Mouse (Mus musculus) left cerebral cortex, postnatal 10 days (tissue): Measurements from ENCODE around the gene Rock2. TPM values are rescaled to one million over a fixed set of nuclear protein-coding genes. Genes with fewer than 3 reads are reported as not detected.
"Not testable (repeated sequence)": the region's sequence is repeated elsewhere in the genome, so short reads cannot be mapped to it uniquely, and the experiment has no call there.

Source experiments
- DNase-seq, 2 experiments: peaks; one replicate each; pipeline ENCODE4 v3.0.0; 2021 to 2022; ENCODE audit warnings: low spot score in 2 of 2, mixed read lengths in 1 of 2; ENCODE audit errors: extremely low spot score in 1 of 2
- intact Hi-C: fragments of 180-260 bp; cut with DNase I; formaldehyde crosslinking; loops from one replicate; pipeline ENCODE4 v1.15.1; 2025
- total RNA-seq, 2 experiments: library from RNA; stranded (reverse); gene quantifications; 2 replicates each; pipeline ENCODE4 v1.2.3; 2021

Rock2 gene
- total RNA-seq, 2 experiments from 2014 or later: 67.8 to 71.2 TPM

DNA sequence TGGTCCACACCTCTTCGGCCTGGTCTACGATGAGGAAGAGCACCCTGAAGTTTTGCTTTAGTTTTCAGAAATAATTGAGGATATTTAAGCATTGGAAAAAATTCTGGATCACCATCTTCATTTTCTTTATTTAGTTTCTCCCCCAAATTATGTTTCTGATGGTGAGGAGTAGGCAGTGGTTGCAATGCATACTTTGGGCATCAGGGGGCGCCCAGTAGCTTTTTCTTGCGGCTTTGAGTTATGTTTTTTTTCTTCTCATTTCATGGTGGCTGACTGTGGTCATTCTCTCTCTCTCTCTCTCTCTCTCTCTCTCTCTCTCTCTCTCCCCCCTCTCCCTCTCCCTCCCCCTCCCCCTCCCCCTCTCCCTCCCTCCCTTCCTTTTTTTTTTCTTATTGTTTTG, 123.8 kb downstream of the Rock2 start:
- intact Hi-C loops: no loop called here
- DNase-seq: peak; percentile 46 to 70

GRCm38 (mm10) chr12:17021125-17021524, 126.4 kb downstream of the Rock2 start:
- DNase-seq, intact Hi-C loops: not testable (repeated sequence)

GRCm38 (mm10) chr12:17022145-17022544, 127.5 kb downstream of the Rock2 start:
- DNase-seq: no peak
- intact Hi-C loops: no loop called here

GRCm38 (mm10) chr12:17024554-17025110, 129.9 kb downstream of the Rock2 start:
- intact Hi-C loops: no loop called here
- DNase-seq: no peak

DNA sequence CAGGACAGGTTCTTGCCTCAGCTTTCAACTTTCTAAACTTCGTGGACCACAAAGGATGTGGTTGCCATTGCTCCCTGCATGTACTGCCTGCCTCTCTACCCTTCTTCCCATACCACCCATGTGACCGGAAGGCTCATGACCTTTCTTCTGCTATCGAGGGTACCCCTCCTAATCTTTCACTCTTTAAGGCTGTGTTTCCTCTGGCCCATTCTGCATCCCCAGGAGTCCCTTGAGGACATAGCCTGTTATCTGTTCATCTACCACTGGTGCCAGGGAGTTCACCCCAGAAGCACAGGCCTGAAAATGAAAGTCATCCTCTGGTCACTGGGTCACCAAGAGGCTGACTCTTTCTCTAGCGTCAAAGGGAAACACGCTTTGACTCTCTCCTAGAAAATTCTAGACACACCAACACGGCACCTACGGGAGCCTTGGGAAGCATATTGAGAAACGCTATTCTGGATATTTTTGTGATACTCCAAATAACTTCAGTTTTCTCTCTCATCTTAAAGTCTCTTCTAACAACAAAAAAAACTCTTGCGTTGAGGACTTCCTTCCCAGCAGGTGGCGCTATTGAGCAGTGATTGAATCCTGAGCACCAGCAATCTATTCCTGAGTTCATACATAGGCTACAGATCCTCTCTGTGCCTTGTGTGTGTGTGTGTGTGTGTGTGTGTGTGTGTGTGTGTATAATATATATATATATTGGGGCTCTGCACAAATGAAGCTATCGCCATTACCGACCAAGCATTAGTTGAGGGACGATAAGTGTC, 138.2 kb downstream of the Rock2 start:
- intact Hi-C loops: loop anchor here (2.0 to 5.0 kb wide), 2 partner anchors 144 to 224 kb away; partner anchors contain the start of gene Kcnf1

DNA sequence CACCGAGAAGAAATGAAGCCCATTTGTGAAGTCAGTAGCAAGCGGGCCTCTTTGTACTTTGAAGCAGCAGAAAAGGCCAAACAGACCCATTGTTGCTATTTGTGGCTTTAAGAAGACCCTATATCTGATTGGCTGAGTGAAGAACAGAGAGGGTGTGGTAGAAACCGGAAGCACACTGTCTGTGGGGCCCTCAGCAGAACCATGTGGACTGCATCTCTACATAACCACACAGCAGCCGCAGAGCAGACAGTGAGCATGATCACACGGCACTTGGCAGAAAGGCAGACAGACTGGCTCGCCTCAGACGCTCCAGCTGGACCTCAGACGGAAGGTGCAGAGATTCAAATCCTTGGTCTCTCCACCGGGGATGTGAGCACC, 138.8 kb downstream of the Rock2 start:
- intact Hi-C loops: loop anchor here (2.0 to 5.0 kb wide), 2 partner anchors 144 to 223 kb away; partner anchors contain the start of gene Kcnf1

More for the DNA sequence above, 138.2 kb downstream of the Rock2 start:
- DNase-seq: peak; percentile 85 to 88

DNA sequence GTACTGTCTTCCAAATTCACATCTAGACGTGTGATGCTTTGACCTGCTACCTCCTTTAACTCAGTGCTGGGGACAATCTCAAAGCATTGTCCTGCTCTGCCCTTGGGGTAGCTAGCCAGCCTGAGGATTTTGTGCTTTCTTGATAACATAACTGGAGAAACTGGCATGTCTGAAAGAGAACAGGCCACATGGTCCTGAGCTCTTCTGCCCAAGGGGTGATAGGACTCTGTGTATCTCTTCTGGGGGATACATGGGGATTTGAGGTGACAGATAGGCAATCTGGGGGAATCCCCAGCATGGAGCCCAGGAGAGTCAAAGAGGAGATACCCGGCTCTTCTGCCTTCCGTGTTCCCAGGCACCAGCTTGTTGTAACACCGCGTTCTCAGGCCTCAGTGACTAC, 140.0 kb downstream of the Rock2 start:
- intact Hi-C loops: loop anchor here (5.0 kb wide), 2 partner anchors 53 to 143 kb away; partner anchors contain the start of gene Kcnf1
- DNase-seq: no peak

More for the DNA sequence above, 138.8 kb downstream of the Rock2 start:
- no peak for DNase-seq

DNA sequence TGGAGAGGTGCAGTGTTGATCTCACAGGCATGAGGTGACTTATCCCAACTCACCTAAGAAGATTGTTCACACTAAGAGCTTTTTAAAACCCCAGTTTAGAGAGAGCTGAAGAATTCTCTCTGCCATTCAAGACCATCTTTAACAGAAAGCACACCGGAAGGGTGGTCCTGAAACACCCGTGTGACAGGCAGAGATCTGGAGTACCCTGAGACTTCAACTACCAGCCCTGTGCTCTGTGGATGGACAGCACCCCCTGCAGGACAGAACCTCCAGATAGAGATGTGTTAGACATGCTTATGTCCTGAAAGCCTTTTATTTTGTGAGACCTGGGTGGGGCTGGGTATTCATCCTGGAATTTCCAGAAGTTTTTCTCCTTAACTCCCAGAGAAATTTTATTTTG, 140.4 kb downstream of the Rock2 start:
- intact Hi-C loops: loop anchor here (5.0 kb wide), 1 partner anchor 52 kb away; no protein-coding TSS in a partner anchor
- DNase-seq: no peak

- intact Hi-C loops: loop anchor here (5.0 kb wide), 1 partner anchor 51 kb away; no protein-coding TSS in a partner anchor
- no peak for DNase-seq
Observed at GRCm38 (mm10) chr12:17036532-17036931, 141.8 kb downstream of the Rock2 start.

GRCm38 (mm10) chr12:17037053-17037610, 142.4 kb downstream of the Rock2 start:
- intact Hi-C loops: loop anchor here (5.0 kb wide), 1 partner anchor 50 kb away; no protein-coding TSS in a partner anchor
- peak in 1 of 2 experiments; percentile 51 for DNase-seq

Other genes starting within 250 kb of the Rock2 start
- gene Ntsr2, start 241.5 kb upstream of the Rock2 start, total RNA-seq: 10 to 100 TPM; 63.1 to 78.5 TPM
- 1 to 10 TPM in 1 of 2 experiments, under 1 TPM in 1; 0.41 to 1.2 TPM for gene Greb1, start 94.0 kb upstream of the Rock2 start, total RNA-seq
- gene E2f6, start 83.9 kb upstream of the Rock2 start, total RNA-seq: 10 to 100 TPM; 22.0 to 22.8 TPM
- 1 to 10 TPM; 1.8 to 2.0 TPM for gene Pqlc3, start 105.5 kb downstream of the Rock2 start, total RNA-seq
- under 1 TPM; 0.77 to 0.95 TPM for gene 2410004P03Rik, start 116.8 kb downstream of the Rock2 start, total RNA-seq